Mouse (Mus musculus) layer of hippocampus, adult 11-12 months (tissue): ENCODE results near the gene Ghrh.
"Not testable (repeated sequence)": the region's sequence is repeated elsewhere in the genome, so short reads cannot be mapped to it uniquely, and the experiment has no call there.

ENCODE experiments used
- DNase-seq: peaks from one replicate; pipeline ENCODE4 v3.0.0; 2022; ENCODE audit warnings: low spot score

Ghrh gene

DNA sequence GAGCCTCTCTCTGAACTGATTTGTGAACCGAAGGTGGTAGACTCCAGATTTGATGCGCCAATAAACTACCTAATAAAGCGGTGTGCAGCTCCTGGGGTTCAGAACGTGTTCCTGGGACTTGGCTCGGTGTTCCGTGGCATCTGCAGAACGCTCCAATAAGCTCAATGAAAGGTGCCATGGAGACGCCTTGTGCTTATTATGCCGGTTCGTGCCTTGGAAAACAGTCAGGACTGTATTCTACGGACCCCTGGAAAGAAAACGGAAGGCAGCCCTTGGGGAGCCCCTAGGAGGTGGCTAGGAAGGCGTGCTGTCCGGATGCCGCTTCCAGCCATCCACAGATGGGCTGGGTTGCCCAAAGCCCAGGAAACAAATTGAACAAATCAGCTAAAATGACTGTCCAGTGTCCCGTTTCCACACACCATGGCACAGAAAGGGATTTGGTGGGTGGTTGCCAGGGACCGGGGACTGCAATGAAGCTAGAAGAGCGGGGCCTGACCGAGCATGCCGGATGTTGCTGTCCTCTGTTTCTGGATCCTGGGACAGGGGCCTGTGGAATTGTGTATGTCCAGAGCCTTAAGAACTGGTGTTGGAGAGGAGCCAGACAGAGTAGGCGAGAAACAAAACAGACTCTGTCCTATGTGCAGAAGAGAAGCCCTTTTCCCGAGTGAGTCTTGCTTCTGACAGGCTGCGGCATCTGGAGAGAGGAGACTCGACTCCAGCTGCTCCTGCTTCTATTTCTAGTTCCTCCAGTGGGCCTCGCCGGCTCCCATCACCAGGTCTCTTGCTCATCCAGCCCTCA lies at the start of gene Ghrh:
Gene Ghrh, minus strand, starts transcription at position 146 of the 799 bp plus-strand sequence.
- peak; percentile 61 for DNase-seq

DNA sequence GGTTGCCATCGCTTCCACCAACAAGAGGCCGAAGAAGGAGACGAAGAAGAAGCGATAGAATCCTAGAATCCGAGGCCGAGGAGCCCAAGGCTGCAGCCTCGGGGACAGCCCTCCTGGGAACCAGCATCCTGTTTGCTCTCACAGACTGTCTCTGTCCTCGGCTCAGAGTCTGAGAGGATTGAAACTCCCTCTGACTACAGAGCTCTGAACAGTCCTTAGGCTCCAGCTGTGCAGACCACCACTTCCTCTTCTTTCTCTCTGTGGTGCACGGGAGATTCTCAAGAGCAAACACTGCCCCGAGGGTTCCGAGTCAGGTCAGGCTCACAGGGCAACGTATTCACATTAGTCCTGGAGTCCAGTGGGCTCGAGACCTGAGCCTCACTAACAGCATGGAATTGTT lies 48.7 kb upstream of the Ghrh start:
- DNase-seq = no peak

DNA sequence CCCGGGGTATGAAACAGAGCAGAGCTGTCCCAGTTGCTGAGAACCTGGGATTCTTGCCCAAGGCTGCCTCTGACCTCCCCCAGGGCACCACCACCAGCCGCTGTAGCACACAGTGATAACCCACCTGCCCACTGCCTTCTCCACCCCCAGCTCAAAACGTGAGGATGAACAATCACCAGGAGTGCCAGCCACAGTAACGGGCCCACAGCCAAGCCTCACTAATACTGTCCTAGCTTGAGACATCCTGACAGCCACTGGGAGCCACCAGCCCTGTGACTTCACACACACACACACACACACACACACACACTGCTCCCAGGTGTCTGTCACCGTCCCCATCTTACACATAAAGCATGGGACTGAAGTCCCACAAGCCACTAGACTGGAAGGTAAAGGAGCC lies 48.1 kb upstream of the Ghrh start:
- no peak for DNase-seq

DNA sequence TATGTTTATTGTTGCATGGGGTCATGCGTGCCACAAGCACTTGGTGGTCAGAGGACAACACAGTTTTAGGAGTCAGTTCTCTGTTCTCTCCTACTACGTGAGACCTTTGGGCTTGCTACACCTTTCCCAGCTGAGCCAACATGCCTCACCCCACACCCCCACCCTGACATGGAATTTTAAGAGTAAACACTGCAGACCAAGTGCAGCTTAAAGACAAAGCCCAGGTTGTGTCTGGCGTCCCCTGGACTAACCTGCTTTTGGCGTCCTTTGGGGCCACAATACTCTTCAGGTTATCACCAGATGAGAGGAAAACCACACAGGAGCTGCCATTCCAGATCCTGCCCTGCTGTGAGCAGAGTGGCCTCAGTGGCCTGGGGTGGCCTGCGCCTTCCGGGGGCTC lies 47.6 kb upstream of the Ghrh start:
- no peak for DNase-seq

DNA sequence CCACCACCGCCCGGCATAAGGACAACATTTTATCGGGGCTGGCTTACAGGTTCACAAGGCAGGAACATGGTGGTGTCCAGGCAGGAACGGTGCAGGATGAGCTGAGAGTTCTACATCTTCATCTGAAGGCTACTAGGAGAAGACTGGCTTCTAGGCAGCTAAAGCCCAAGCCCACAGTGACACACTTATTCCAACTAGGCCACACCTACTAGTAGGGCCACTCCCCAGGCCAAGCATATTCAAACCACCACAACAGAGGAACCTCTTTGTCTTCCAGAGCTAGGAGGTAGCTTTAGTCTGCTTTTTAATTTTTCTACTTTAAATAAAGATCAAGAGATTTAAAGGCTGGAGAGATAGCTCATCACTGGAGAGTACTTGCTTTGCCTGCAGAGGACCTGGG lies 46.2 kb upstream of the Ghrh start:
- no peak for DNase-seq

DNA sequence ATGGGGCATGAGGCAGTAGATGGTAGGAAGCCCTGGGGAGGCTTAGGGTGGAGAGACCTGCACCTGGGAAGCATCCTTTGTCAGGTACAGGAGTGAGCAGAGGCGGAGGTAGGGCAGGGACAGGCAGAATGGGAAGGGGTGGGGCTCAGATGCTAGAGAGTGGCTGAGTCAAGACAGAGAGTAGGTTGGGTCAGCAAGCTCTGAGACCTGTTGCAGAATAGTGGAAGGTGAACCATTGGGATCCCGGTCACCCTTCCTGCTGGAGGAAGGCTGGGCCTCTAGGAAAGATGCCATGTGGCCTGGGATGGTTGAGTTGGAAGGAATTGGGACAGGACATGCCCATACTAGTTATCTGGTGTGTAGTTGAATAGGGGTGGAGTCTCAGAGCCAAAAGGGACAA lies 45.0 kb upstream of the Ghrh start:
- no peak for DNase-seq

DNA sequence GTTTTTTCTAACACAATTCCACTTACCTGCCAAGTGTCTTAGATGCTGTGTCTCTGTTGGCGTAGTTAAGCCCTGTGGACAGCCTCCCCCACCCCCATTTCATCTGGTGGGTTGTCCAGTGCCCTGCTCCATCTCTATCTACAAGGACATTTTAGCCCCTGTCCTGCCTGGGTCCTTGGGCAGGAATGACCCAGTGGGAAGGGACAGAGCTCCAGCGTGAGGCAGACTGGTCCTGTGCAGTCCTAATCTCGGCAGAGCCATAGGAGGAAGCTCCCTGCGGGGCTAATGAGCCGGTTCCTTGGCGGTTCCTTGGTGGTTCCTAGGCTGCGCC lies 42.2 kb upstream of the Ghrh start:
- DNase-seq = no peak

DNA sequence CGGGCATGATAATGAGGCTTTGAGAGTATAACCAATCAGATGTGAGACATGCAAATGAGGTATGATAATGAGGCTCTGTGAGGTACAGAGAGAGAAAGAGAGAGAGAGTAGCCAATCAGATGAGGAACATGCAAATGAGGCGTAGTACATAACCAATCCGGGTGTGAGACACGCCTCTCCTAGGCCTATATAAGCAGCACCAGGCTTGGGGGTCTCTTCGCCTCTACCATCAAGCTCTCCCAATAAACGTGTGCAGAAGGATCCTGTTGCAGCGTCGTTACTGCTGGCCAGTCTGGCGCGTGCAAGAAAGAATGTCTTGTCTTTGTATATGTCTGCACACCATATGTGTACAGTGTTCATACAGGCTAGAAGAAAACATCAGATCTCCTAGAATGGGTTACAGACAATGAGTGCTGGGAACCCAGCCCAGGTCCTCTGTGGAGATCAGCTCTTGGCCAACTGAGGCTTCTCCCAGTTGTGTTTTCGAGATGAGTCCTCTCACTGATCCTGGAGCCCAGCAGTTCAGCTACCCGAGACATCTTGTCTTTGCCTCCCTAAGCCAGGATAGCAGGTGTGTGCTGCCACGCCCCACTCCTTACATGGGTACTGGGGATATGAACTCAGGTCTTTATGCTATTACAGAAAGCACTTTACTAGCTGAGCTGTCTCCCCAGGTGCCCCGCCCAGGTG lies 41.7 kb upstream of the Ghrh start:
- not testable (repeated sequence) for DNase-seq

DNA sequence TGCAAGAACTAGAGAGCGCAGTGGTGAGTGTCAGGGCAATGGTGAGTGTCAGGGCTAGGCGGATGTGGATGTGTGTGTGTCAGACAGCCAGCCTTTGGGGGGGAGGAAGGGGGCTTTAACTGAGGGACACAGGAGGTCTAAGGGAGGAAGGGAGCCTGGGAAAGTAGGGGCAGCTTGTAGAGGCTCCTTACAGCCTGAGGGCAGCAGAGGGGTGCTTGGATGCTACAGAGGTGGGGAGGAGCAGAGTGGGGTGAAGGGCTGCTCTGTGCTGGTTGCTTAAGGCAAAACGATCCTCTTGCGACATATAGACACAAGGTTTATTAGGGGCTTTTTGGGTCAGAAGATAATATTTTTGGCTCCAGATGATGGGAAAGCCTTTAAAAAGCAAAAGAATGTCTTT lies 37.5 kb upstream of the Ghrh start:
- no peak for DNase-seq

DNA sequence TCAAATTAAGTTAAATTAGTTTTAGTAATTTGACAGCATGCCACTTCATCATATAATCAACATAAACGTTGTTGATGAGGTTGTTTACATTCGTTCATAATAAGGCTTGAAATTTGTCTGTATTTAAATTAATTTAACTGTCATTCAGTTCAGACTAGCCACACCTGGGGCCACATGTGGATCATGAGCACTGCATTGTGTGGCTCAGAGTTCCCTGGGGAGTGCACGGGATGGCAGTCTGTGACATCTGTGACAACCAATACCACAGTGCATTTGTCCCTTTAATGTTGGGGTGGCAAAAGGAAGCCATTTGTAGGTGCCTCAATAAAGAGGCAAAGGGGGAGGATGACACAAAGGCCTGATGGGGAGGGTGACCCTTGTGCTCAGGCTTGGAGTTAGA lies 29.7 kb upstream of the Ghrh start:
- DNase-seq = no peak

DNA sequence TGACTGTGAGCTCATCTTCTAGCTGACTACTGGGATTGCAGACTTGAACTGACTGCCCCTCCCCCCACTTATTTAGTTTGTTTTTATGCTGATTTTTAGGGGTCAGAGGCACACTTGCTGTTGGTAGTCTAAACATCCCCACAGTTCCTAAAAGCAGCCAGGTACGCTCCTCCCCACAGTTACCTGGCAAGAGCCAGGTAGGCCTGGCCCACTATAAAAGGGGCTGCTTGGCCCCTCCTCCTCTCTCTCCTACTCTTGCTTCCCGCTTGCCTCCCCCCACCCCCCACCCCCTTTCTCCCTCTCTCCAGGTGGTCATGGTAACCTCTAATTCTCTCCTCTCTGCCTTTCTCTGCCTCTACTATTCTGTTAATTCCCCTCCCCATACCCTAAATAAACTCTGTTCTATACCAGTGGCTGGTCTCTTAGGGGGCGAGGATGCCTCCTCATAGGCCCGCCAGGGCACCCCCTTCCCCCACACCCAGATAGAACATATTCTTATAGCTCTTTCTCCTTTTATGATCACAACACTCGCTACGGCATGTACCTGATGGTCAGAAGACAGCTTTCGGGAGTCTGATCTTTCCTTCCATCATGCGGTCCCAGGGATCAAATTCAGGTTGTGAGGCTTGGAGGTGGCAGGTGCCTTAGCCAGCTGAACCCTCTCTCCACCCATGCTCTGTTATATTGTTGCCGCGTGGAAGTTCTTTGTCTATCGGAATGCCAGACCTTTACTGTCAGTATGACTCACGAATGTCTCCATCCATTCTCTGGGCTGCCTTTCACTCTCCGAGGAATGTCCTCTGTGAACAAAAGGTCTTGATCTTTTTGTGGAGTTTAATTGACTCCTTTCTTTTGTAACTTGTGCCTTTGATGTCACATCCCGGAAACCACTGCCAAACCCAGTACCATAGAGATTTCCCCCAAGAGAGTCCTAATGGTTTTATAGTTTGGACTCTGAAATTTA lies 28.8 kb upstream of the Ghrh start:
- DNase-seq = no peak

DNA sequence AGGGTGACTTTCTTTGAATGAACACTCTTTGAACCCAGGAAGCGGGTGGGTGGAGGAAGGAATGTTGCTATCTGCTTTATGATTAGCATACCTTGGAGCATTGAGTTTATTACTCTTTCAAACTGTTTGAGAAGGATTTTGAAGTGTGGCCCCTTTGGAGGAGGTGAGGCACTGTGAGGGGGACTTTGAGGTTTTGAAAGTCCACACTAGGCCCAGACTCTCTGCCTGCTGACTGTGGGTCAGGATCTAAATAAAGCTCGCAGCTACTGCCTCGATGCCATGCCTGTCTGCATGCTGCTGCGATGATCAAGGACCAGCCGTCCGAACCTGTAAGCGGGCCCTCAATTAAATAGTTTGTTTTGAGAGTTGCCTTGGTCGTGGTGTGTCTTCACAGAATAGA lies 27.7 kb upstream of the Ghrh start:
- DNase-seq = no peak

DNA sequence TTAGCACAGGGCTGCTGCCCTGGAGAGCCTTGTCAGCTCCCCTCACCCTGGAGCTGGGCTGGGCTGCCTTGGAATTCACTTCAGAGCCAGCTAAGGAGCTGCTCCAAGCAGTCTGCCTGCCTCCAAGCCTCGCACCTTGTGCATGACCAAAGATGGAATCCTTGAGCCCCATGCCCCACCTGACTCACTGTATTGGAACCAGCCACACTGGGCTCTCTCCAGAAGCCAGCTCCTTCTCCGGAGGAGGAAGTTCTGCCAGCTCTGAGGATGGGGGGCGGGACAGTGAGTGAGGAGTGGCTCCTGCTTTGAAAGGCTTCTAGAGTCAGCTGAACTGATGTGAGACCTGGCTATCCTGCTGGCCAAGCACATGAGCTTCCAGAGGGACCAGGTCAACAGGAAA lies 26.4 kb upstream of the Ghrh start:
- DNase-seq = no peak

DNA sequence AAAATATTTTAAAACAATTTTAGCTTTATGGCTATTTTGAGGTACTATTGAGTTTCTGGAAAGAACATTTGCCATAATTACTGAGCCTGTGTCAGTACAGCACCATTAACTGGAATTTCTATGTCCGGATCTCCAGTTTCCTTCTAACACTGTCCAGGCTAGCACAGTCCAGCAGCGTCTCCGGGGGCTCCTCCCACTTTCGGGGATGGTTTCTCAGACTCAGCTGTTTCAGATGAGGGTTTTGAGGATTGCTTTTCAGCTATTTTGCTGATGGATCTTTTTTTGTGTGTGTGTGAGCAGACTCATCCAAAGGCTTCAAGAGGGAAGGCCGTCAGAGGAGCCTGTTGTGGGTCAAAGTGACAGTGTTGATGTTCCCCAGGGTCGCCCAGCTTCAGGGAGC lies 24.4 kb upstream of the Ghrh start:
- DNase-seq = no peak

DNA sequence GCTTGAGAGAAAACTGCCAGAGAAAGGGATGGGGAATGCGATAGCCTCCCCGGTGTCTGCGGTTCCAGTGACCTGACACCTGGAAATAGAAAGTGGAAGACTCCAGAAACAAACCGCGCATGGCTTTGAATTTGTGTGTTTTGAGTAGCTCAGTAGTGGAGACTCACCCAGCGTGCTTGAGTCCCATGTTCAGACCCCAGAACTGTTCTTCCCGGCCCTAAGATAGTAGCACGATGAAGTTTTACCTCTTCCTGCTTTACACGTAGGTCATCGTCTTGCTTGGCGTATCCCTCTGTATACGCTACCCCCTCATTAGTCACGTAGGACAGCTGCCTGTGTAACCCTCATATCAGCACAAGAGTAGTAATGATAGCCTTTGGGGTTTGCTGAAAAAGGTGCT lies 20.7 kb upstream of the Ghrh start:
- no peak for DNase-seq

DNA sequence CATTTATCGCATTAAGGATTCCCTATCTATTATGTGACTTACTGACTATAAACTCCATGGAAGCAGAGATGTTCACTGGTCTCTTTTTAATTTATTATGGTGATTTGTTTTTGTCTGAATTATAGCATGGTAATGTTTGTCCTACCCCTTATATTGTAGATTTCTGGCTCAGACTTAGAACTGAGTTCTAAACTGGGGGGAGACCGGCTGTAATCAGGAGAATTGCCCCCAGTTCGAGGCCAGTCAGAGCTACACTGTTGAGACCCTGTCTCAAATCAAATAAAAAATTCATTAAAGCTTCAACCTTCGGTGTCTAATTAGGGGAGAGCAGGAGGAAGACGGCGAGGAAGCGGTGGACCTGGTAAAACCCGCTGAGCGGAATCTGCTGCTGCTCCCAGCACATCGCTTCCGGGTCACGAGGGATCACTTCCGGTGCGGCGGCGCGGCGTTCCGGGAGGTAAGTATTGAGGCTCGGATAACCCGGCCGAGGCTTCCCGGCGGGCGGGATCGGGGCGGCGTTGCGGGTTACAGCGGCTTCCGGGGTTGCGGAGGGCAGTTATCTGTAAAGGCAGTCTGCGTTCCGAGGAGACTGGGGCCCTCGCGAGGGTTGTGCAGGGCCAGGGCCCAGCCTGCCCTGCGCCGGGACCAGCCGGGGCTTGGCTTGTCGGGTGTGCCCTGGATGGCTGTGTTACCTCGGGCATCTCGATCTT lies 20.0 kb upstream of the Ghrh start, which contains the start of gene Manbal:
Gene Manbal, plus strand, starts transcription at position 411 of the 710 bp plus-strand sequence.
- peak; percentile 94 for DNase-seq

DNA sequence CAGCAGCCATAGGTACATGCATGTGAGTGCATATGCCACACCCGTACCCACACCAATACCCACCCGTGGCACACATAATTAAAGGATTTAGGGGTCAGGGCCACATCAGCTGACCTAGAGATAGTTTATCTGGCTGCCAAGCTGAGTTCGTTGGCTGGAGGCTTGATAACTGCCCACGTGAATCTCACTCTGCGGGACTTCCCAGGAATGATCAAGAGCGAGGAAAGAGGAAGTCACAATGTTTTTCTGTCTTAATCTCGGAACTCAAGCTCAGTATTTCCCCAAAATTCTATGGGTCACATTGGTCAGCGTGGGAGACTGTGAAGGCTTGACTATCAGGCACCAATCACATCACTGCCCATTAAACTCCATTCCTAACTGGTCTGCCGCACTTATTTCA lies 19.5 kb upstream of the Ghrh start:
- peak; percentile 26 for DNase-seq

DNA sequence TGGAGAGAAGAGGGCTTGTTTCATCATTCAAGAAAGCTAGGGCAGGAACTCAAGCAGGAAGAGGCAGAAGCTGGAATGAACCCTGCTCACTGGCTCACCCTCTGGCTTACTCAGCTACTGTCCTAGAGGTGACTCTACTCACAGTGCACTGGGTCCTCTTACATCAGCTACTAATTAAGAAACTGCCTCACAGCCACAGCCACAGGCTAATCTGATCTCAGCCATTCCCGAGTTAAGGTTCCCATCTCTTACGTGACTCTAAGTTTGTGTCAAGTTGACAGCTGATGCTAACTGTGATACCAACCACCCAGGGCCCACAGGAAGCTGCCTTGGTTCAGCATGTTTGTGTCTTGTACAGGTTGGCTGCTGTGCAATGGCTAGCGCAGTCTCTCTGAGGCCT lies 15.7 kb upstream of the Ghrh start:
- DNase-seq = no peak

DNA sequence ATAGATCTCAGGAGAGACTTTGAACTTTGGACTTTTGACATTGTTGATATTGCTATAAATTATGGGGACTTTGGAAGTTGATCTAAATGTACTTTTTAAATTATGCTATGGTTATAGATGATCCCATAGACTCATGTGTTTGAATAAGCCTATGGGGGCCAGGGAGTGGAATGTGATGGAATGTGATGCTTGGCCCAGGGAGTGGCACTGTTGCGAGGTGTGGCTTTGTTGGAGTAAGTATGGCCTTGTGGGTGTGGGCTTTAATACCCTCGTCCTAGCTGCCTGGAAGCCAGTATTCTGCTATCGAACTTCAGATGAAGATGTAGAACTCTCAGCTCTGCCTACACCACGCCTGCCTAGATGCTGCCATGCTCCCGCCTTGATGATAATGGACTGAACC lies 12.7 kb upstream of the Ghrh start:
- DNase-seq = no peak

DNA sequence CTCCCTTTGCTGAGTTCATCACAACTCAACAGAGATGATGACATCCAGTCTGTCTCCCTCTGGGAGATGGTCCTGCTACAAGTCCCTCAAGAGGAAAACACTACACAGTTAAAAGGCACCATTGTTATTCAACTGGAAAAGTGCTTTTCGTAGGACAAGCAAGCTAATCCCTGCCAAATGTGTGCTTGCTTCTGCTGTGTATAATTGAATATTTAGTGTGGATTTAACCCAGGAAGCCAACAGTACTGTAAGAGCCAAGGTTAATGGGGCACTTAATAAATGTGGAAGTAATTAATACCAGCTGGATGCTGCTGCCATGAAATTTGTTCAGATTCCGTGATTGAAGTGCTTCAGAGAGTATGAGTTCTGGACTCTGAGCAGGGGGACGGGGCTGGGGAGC lies 6.8 kb upstream of the Ghrh start:
- no peak for DNase-seq

DNA sequence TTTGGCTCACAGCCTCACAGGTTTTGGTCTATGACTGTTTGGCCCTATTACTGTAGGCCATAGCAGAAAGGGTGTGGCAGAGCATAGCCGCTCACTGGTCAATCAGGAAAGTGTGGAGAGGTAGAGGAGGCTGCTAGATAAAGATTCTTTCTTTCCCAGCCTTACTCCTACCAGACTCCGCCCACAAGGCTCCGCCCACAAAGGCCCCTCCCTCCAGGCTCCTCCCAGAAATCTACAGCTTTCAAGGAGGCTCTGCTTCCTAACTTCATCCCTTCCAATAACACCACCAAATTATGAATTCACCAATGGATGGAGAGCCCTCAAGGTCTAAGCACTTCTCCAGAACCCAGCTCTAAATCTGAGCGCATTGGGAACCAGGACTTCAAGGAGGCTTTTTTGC lies 5.9 kb upstream of the Ghrh start:
- DNase-seq = no peak

DNA sequence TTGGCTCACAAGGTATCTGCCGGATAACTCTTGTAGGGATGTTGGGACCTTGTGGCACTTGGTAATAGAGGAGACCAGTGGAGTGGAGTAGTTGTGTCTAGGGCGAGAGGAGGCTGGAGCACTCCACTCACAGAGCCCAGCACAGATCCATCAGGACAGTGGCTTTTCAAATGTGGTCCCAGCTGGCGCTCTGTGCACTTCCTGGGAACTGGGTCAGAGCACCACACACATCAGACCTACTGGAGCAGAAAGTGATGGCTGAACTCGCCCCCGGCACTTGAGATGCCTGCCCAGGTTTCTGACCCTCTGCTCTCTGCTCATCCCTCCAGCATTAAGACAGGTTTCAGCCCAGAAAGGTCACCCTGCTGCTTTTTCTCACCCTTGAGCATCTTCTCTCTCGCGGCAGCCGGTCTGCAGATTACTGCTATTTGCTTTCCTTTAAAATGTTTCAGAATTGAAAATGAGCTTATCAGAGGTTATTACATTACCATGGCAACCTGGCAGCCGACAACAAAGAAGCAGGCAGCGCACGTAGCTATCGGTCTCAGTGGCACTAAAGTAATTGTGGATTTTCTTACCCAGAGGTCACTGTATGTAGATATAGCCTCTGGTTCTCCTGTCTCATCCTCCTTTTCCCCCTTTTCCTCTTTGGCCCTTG lies 1.9 kb upstream of the Ghrh start:
- no peak for DNase-seq
